Mouse (Mus musculus) heart, embryonic 14.5 days (tissue): ENCODE results near the gene Cd22. TPM values are rescaled to one million over a fixed set of nuclear protein-coding genes. Genes with fewer than 3 reads are reported as not detected.

ENCODE experiments used
- ATAC-seq: fragments of 200-750 bp; cut with Nextera tagmentation; 2 replicates; pipeline ENCODE4 v1.8.0; 2017; ENCODE audit warnings: low read depth, moderate TSS enrichment; ENCODE audit not compliant: insufficient number of reproducible peaks, insufficient read depth, low FRiP score
- H3K27ac ChIP-seq, 2 experiments: fragments of 200-500 bp in 1 of 2; fragments of 300-500 bp in 1 of 2; sonication (generic) in 1 of 2; replicated peaks in 1 of 2; 2 replicates each; pipeline ENCODE4 v1.5.1; 2012 to 2014; ENCODE audit warnings: low read depth in 2 of 2, low read length in 2 of 2, control low read depth in 1 of 2, mild to moderate bottlenecking in 1 of 2, mixed read lengths in 1 of 2; ENCODE audit not compliant: control insufficient read depth in 1 of 2, insufficient read depth in 1 of 2
- H3K27me3 ChIP-seq: fragments of 300-500 bp; sonication (generic); 2 replicates; pipeline ENCODE4 v1.6.1; 2014; ENCODE audit warnings: mild to moderate bottlenecking, low read length, control low read depth; ENCODE audit not compliant: control insufficient read depth, insufficient read depth
- H3K36me3 ChIP-seq: fragments of 300-500 bp; sonication (generic); 2 replicates; pipeline ENCODE4 v1.6.1; 2014; ENCODE audit warnings: mild to moderate bottlenecking, control low read depth, low read length, mixed read lengths; ENCODE audit not compliant: control insufficient read depth, insufficient read depth
- H3K4me1 ChIP-seq, 2 experiments: fragments of 200-500 bp in 1 of 2; fragments of 300-500 bp in 1 of 2; sonication (generic) in 1 of 2; 2 replicates each; pipeline ENCODE4 v1.6.1; 2012 to 2014; ENCODE audit warnings: low read length in 2 of 2, control low read depth in 1 of 2, mixed read lengths in 1 of 2; ENCODE audit not compliant: control insufficient read depth in 2 of 2, insufficient read depth in 2 of 2
- H3K4me2 ChIP-seq: fragments of 300-500 bp; sonication (generic); 2 replicates; pipeline ENCODE4 v1.6.1; 2014; ENCODE audit warnings: mild to moderate bottlenecking, low read length
- H3K4me3 ChIP-seq, 2 experiments: fragments of 200-500 bp in 1 of 2; fragments of 300-500 bp in 1 of 2; sonication (generic) in 1 of 2; 2 replicates each; pipeline ENCODE4 v1.5.1; 2012 to 2014; ENCODE audit warnings: low read length in 2 of 2, mild to moderate bottlenecking in 2 of 2, control low read depth in 1 of 2, low read depth in 1 of 2, moderate library complexity in 1 of 2; ENCODE audit not compliant: control insufficient read depth in 1 of 2, insufficient read depth in 1 of 2
- H3K9ac ChIP-seq: fragments of 300-500 bp; sonication (generic); 2 replicates; pipeline ENCODE4 v1.6.1; 2014; ENCODE audit warnings: mild to moderate bottlenecking, low read length
- H3K9me3 ChIP-seq: fragments of 300-500 bp; sonication (generic); 2 replicates; pipeline ENCODE4 v1.6.1; 2016; ENCODE audit warnings: low read length, control low read depth; ENCODE audit not compliant: control insufficient read depth
- WGBS: fragments of 180-500 bp; shearing (Covaris S2); extraction: QIAGEN DNeasy Blood & Tissue Kit; methylation state at CpG from one replicate; pipeline ENCODE4 v1.1.7; 2014; 5-methylcytosine and 5-hydroxymethylcytosine counted together
- polyA plus RNA-seq: library from polyadenylated mRNA; unstranded; fragments of >200 nt; fragmentation: Nextera tagmentation; extraction: Ambion mirVana; gene quantifications from 2 replicates; pipeline ENCODE4 v1.2.1, GENCODE M21; 2014

The Cd22 gene
- polyA plus RNA-seq, 1 experiment from 2014 or later = not detected

- no peak overlapping the region for H3K27ac ChIP-seq
- WGBS = 69% methylated on average over 6 of the region's 6 CpGs
- no peak overlapping the region for H3K4me2 ChIP-seq
- H3K27me3 ChIP-seq = no peaks in the 10 kb centered on the region
- no peak overlapping the region for H3K9ac ChIP-seq
- H3K4me3 ChIP-seq = no peak overlapping the region
- ATAC-seq = no peak
- no peaks in the 10 kb centered on the region for H3K9me3 ChIP-seq
- H3K36me3 ChIP-seq = no peaks in the 10 kb centered on the region
- H3K4me1 ChIP-seq = no peaks in the 10 kb centered on the region
These were observed 60.0 kb downstream of the Cd22 start for GRCm38 (mm10) chr7:30820131-30820530.

Other genes with a start within 250 kb of the Cd22 start
- gene Etv2, start 244.5 kb downstream of the Cd22 start, polyA plus RNA-seq = 0.19 TPM in 1 of 2 replicates, not detected in the other
- 72.5 and 75.5 TPM in 2 replicates for gene Rbm42, start 230.0 kb downstream of the Cd22 start, polyA plus RNA-seq
- gene Haus5, start 215.3 kb downstream of the Cd22 start, polyA plus RNA-seq = 26.1 and 27.6 TPM in 2 replicates
- not detected in 2 replicates for gene Pmis2, start 208.7 kb downstream of the Cd22 start, polyA plus RNA-seq
- gene 2200002J24Rik, start 181.4 kb downstream of the Cd22 start, polyA plus RNA-seq = 1.3 and 2.8 TPM in 2 replicates
- 0.22 and 0.42 TPM in 2 replicates for gene Atp4a, start 168.1 kb downstream of the Cd22 start, polyA plus RNA-seq
- gene Tmem147, start 150.8 kb downstream of the Cd22 start, polyA plus RNA-seq = 205 and 215 TPM in 2 replicates
- 0.43 and 0.44 TPM in 2 replicates for gene Gapdhs, start 136.7 kb downstream of the Cd22 start, polyA plus RNA-seq
- gene Sbsn, start 128.9 kb downstream of the Cd22 start, polyA plus RNA-seq = 0.57 and 0.84 TPM in 2 replicates
- 0.81 and 1.5 TPM in 2 replicates for gene Dmkn, start 116.6 kb downstream of the Cd22 start, polyA plus RNA-seq
- 1.1 TPM in 1 of 2 replicates, not detected in the other for gene Krtdap, start 92.4 kb downstream of the Cd22 start, polyA plus RNA-seq
- gene Ffar2, start 56.6 kb downstream of the Cd22 start, polyA plus RNA-seq = 0.16 TPM in 1 of 2 replicates, not detected in the other
- not detected in 2 replicates for gene Ffar3, start 24.2 kb downstream of the Cd22 start, polyA plus RNA-seq
- not detected in 2 replicates for gene Ffar1, start 18.8 kb downstream of the Cd22 start, polyA plus RNA-seq
- gene Mag, start 34.5 kb upstream of the Cd22 start, polyA plus RNA-seq = 0.15 TPM in 1 of 2 replicates, not detected in the other
- not detected in 2 replicates for gene Hamp2, start 44.3 kb upstream of the Cd22 start, polyA plus RNA-seq
- not detected in 2 replicates for gene Hamp, start 63.7 kb upstream of the Cd22 start, polyA plus RNA-seq
- gene Usf2, start 76.5 kb upstream of the Cd22 start, polyA plus RNA-seq = 17.2 and 19.6 TPM in 2 replicates
- 6.1 and 6.7 TPM in 2 replicates for gene Lsr, start 93.1 kb upstream of the Cd22 start, polyA plus RNA-seq
- gene Fam187b, start 93.4 kb upstream of the Cd22 start, polyA plus RNA-seq = 0.30 and 0.89 TPM in 2 replicates
- gene Fxyd5, start 162.1 kb upstream of the Cd22 start, polyA plus RNA-seq = 34.3 and 36.1 TPM in 2 replicates
- gene Fxyd7, start 171.1 kb upstream of the Cd22 start, polyA plus RNA-seq = 1.6 and 1.9 TPM in 2 replicates
- 1,215 and 1,293 TPM in 2 replicates for gene Fxyd1, start 176.9 kb upstream of the Cd22 start, polyA plus RNA-seq
- not detected in 2 replicates for gene Lgi4, start 179.0 kb upstream of the Cd22 start, polyA plus RNA-seq
- gene Fxyd3, start 196.4 kb upstream of the Cd22 start, polyA plus RNA-seq = 0.58 and 0.82 TPM in 2 replicates
- 1.4 and 2.0 TPM in 2 replicates for gene Hpn, start 234.9 kb upstream of the Cd22 start, polyA plus RNA-seq
- 3.4 and 3.7 TPM in 2 replicates for gene Scn1b, start 246.7 kb upstream of the Cd22 start, polyA plus RNA-seq